Mouse (Mus musculus): ENCODE data around the gene Rhbdf2.

GRCm38 (mm10) chr11:116619156-116619555 lies 7.7 kb downstream of the Rhbdf2 start:
- TF ChIP-seq CTCF (IDR thresholded peaks at IDR 0.05; ENCODE audit: insufficient read depth, low read depth, low read length) = no peak
- no peak for TF ChIP-seq POLR2A (IDR thresholded peaks at IDR 0.05; ENCODE audit: insufficient read depth, low read depth, low read length)

All from olfactory bulb, adult 2 months (tissue).